Mouse (Mus musculus) mouse trophoblast stem cell (cell line): Measurements from ENCODE around the gene Fam155a.

Experiments used
- in situ Hi-C, 2 experiments: fragments of 300-500 bp; cut with MseI, MboI; formaldehyde crosslinking; loops; 2 replicates in 1 of 2; 3 replicates in 1 of 2; pipeline ENCODE4 v1.15.1; 2025

Fam155a gene

DNA sequence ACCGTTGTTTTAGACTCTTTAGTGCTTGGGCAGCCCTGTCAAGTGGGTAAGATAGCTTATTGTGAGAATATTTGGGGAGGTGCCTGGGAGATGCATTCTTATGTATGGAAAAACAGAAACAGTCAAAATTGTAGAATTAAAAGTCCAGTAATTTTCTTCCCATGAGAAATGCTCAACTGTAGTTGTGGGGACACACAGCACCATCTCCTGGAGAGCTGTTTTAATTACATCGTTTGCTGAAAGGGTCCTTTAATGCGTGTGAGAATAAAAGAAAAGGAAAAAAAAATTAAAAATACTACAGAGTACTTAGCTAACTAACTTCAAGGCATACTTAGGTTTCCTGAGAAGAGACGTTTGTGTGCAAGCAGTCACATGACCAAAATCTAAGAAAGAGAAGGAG, 582.3 kb downstream of the Fam155a start:
- in situ Hi-C loops, result no loop called here

DNA sequence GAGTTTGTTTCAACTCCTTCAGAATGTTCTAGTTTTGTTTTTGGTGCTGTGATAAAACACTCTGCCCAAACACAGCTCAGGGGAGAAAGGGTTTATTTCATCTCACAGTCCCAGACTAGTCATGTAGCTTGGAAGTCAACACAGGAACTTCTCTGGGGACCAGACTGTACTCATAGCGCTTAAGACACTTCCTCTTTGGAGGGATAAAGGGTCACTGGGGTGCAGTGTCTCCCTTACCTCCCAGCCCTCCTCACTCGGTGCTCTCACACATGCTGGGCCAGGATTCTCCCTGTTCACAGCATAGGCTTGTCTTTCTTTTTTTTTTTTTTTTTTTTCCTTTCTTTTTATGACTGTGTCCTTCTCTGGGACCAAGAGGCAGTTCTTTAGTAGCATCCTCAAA, 585.8 kb downstream of the Fam155a start:
- in situ Hi-C loops, result no loop called here

- in situ Hi-C loops, result no loop called here
Measured at GRCm38 (mm10) chr8:9182461-9182860, 588.5 kb downstream of the Fam155a start.

- in situ Hi-C loops, result no loop called here
Measured at GRCm38 (mm10) chr8:9180686-9181315, 590.2 kb downstream of the Fam155a start.

DNA sequence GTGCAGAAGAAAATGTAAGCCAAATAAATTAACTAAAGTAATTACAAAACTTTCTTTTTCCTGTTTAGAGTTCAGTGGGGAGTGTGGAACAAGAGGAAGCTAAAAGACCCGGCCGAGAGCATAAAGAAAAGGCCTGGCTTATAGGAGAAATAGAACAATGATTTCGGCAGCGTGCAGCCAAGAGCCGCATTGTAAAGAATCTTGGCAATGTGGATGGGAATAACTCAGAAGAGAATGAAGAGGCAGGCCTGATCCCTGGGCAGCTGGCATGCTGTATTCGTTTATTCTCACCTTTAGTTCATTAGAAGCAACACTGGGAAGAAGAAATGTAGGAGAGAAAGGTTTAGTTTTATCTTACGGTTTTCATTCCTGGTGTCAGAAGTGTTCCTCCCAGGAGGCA, 594.0 kb downstream of the Fam155a start:
- in situ Hi-C loops, result loop anchor here in 1 of 2 experiments (5.0 kb wide), 1 partner anchor 100 kb away; no protein-coding TSS in a partner anchor

DNA sequence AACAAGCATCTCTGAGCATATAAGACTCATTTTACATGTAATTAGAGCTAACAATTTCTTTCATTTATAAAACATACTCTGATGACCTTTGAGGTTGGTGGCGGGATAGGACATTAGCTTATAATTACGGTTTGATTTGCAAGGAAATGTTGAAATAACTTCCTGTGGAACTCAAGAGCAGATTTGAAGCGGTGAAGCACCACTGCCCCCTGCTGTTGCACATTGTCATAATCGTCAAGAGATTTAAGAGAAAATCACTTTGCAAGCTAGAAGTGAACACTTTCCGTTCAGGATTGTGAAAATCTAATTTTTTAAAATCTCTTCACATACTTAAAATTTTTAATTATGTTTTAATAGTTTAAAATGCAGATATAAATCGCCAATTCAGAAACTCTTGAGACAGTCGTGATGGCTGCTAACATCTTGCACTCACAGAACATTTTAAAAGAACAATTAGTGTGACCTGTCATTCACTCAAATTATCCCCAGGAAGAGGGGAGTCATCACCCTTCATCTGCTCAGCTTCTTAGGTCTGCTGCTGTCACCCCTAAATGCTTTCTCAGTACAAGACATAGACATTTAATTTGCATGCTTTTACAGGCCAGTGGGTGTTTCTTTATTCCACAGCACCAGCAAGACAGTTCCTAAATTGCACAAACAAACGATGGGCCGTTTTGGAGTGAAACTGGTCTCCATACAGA, 595.9 kb downstream of the Fam155a start:
- in situ Hi-C loops, result loop anchor here (5.0 kb wide), 1 partner anchor 98 kb away; no protein-coding TSS in a partner anchor

DNA sequence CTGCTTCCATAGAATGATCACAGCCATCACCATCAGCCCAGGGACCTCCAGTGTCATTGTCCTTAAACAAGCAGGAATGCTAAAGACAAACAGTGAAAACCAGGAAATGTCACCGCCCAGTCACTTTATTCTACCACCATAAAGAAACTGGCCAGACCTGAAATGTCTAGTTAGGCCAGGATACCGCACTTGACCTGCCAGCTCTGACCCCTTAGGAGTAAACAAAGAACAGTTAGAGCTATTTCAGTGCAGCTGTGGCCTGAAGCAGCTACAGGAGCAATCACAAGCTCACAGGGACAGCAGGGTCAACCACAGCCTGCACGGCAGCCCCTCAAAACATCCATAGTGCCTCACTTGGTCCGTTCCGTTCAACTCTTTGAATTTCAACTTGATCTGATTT, 599.1 kb downstream of the Fam155a start:
- in situ Hi-C loops, result loop anchor here in 1 of 2 experiments (5.0 kb wide), 1 partner anchor 95 kb away; no protein-coding TSS in a partner anchor

DNA sequence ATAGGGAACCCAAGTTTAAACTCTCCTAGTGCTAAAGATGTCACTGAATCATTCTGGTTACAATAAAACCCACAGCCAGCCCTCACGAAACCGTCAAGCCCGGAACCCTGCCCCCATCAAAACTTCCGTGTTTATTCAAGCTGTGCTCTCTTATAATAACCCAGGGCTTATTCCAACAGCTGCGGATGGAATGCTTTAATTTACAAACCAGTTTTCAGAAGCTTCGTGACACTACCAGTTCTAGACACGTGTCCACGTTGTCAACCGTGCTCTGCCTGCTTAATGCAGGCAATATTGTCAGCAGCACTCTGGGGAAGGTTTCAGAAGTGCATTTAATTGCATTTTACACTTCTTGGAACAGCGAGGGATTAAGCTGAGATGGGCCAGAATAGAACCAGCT, 603.0 kb downstream of the Fam155a start:
- in situ Hi-C loops, result no loop called here

DNA sequence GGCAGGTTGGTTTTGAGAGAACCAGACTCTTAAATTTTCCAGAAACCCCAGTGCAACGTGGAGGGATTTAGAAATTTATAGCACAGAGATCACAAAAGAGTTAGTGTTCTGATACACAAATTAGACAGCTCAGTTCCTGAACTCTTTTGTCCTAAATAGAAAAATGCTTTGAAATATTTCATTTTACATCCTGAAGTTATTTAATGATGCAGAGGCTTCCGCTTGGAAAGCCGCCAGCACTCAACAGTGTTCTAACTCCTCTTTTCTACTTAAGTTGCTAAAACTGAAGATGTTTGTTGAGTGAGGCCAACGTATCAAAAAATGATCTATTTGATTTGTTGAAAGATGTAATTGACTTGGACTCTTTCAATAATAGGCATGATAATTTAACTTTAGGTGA, 609.4 kb downstream of the Fam155a start:
- in situ Hi-C loops, result no loop called here

DNA sequence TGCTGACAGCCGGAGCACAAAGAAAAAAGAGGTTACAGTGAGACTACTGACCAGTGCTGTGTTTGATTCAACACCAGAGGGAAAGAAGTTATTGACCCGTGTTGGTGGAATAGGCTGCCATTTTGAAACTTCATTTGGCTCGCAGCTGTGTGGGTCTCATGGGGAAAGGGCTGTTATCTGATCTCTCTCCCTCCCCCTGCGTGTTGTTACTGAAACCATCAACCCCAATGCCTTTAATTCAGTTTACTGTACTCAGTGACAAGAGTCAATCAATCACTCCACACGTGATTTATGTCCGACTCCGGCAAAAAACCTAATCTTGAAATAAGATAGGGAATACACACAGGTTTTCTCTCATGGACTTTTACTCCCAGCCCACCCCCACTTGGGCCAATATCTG, 611.6 kb downstream of the Fam155a start:
- in situ Hi-C loops, result no loop called here

DNA sequence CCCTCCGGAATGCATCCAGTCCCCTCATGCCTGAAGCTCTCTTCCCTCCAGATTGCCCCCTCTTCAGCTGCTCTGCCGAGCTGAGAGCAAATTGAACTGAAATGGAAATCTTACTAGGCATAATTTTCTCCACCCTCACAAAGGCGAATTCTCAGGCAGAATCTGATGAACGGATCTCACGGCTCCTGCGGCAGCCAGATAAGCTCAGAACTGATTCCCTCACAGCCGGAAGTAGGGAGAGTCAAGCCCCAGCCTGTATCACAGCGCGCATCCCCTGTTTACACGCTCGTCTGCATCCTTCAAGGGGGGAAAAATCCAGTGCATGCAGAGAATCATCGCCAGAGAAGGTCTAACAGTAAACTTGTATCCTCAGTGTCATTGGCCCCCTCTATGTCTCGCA, 612.3 kb downstream of the Fam155a start:
- in situ Hi-C loops, result no loop called here

GRCm38 (mm10) chr8:9157141-9157781, 613.7 kb downstream of the Fam155a start:
- in situ Hi-C loops, result no loop called here
